Mouse (Mus musculus): Measurements from ENCODE around the gene Sycp3. TPM values are rescaled to one million over a fixed set of nuclear protein-coding genes. Genes with fewer than 3 reads are reported as not detected.

Sycp3 gene
- polyA plus RNA-seq (2017; shearing (Covaris generic)) = not detected

DNA sequence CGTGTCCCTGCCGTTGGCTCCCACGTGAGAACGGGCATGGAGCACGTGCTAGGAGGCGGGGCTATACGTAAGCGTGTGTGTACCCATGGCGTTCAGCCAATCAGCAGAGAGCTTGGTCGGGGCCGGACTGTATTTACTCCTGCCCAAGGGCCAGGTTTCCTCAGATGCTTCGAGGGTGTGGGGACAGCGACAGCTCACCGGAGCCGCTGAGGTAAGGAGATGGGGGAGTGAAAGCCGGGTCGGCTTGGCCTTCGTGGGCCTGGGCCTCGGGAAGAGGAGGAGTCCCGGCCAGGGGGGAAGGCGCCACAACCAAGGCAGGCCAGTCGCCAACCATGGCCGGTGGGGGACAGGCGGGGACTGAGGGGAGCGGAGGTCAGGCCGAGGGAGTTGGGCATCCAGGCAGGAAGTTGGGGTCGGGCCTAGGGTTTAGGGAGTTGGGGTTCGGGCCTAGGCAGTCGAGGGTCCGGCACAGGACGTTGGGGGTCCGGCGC lies at the start of gene Sycp3:
Gene Sycp3 (plus strand): TSS at position 68 of the 491 bp plus-strand sequence.

DNA sequence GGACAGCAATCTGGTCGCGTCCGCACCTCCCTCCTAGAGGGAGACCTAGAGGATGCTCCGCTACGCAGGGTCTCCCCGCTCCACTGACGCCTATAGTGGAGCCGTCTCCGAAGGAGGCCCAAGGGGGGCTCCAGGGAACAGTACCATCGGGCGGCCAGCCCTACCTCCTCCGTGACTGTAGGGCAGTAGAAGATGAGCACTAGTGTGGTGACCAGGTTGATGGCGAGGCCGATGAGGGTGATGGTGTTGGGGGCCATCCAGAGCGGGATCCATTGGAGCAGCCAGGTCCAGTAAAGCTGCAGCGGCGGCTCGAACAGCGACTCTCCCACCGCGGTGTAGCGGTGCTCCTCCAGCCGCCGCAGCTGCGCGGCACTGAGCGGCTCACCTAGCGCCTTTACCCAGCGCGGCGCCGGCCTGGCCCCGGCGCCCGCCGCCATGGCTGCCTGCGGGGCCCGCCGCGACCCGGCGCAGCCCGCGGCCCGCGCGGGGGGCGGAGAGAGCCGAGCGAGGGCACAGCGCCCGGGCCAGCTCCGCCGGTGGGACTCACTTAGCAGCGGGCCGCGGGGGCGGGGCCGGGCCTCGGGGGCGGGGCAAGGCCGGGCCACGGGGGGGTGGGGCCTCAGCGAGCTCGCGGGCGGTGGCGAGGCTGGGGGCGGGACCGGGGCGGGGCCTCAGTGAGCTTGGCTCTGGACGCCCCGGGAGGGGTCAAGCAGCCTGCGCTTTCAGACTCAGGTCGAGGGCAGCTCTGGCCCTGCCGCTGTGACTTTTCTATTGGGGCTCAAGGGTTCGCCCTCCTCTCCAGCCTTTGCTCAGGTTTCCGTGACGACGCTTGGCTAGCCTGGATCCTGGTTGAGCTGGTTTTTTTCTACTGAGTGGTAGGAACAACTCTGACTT lies 44.3 kb downstream of the Sycp3 start, which contains the start of gene Chpt1:
Gene Chpt1 (minus strand): TSS at position 653 of the 894 bp plus-strand sequence.

Other genes starting within 250 kb of the Sycp3 start
- 0.16 TPM for gene Dram1, start 80.5 kb upstream of the Sycp3 start, polyA plus RNA-seq (2017; shearing (Covaris generic))
- 20.6 TPM for gene Gnptab, start 80.4 kb upstream of the Sycp3 start, polyA plus RNA-seq (2017; shearing (Covaris generic))
- 6.4 TPM for gene Chpt1, start 44.5 kb downstream of the Sycp3 start, polyA plus RNA-seq (2017; shearing (Covaris generic))
- gene Mybpc1, start 145.6 kb downstream of the Sycp3 start, polyA plus RNA-seq (2017; shearing (Covaris generic)) = not detected
- not detected for gene Spic, start 225.4 kb downstream of the Sycp3 start, polyA plus RNA-seq (2017; shearing (Covaris generic))

Data from naive thymus-derived CD4-positive, alpha-beta T cell, adult 5 months (primary cell).